Mouse (Mus musculus) ES-Bruce4 (cell line): Measurements from ENCODE around the gene Plekhm3. TPM values are rescaled to one million over a fixed set of nuclear protein-coding genes. Genes with fewer than 3 reads are reported as not detected.

ENCODE experiments used
- H3K27ac ChIP-seq: 2 replicates; pipeline ENCODE4 v1.5.1; 2012; ENCODE audit warnings: low read length, inconsistent platforms; ENCODE audit not compliant: insufficient read depth
- H3K27me3 ChIP-seq: 2 replicates; pipeline ENCODE4 v1.6.1; 2012; ENCODE audit warnings: mild to moderate bottlenecking, low read length, inconsistent platforms; ENCODE audit not compliant: control insufficient read depth, poor library complexity, insufficient read depth, severe bottlenecking
- H3K36me3 ChIP-seq: 2 replicates; pipeline ENCODE4 v1.6.1; 2012; ENCODE audit warnings: inconsistent platforms, mild to moderate bottlenecking, low read length, moderate library complexity; ENCODE audit not compliant: control insufficient read depth, poor library complexity, insufficient read depth, severe bottlenecking
- H3K4me1 ChIP-seq: one replicate; pipeline ENCODE4 v1.8.1; 2011; ENCODE audit warnings: low read length; ENCODE audit not compliant: control insufficient read depth, insufficient read depth
- H3K4me3 ChIP-seq: 2 replicates; pipeline ENCODE4 v1.5.1; 2011; ENCODE audit warnings: low read depth, mild to moderate bottlenecking, low read length
- H3K9ac ChIP-seq: 2 replicates; pipeline ENCODE4 v1.6.1; 2012; ENCODE audit warnings: low read depth, mild to moderate bottlenecking, inconsistent platforms; ENCODE audit not compliant: poor library complexity, severe bottlenecking
- H3K9me3 ChIP-seq: replicated peaks from 2 replicates; pipeline ENCODE4 v1.6.1; 2012; ENCODE audit warnings: mild to moderate bottlenecking, low read length, inconsistent platforms; ENCODE audit not compliant: control insufficient read depth, poor library complexity, insufficient read depth, severe bottlenecking
- CTCF ChIP-seq: IDR thresholded peaks from one replicate; pipeline ENCODE4 v1.8.1; 2011; ENCODE audit warnings: low read depth, low read length
- EP300 ChIP-seq: IDR thresholded peaks from 2 replicates; pipeline ENCODE4 v1.6.1; 2011; ENCODE audit warnings: low read depth, low read length; ENCODE audit not compliant: insufficient read depth
- POLR2A ChIP-seq: IDR thresholded peaks from one replicate; pipeline ENCODE4 v1.8.1; 2011; ENCODE audit warnings: low read length; ENCODE audit not compliant: insufficient read depth
- polyA plus RNA-seq: library from polyadenylated mRNA; stranded (reverse); fragments of >200 nt; gene quantifications from 2 replicates; pipeline ENCODE4 v1.2.4, GENCODE M21; 2011; ENCODE audit warnings: low read depth; ENCODE audit not compliant: missing spikeins, insufficient read depth, insufficient read length

The Plekhm3 gene
- polyA plus RNA-seq, 1 experiment, result 9.5 TPM

- H3K36me3 ChIP-seq, result no peaks in the 10 kb centered on the region
- no peak overlapping the region for H3K9ac ChIP-seq
- H3K9me3 ChIP-seq, result no peaks in the 10 kb centered on the region
- TF ChIP-seq CTCF, result no peak
- no peak for TF ChIP-seq EP300
- no peak for TF ChIP-seq POLR2A
- H3K27me3 ChIP-seq, result no peaks in the 10 kb centered on the region
- no peak overlapping the region for H3K27ac ChIP-seq
- no peak overlapping the region for H3K4me3 ChIP-seq
- H3K4me1 ChIP-seq, result no peaks in the 10 kb centered on the region
Measured at GRCm38 (mm10) chr1:64787701-64788515, 168.7 kb downstream of the Plekhm3 start.

GRCm38 (mm10) chr1:64779863-64780262 is 176.8 kb downstream of the Plekhm3 start:
- H3K27me3 ChIP-seq, result no peaks in the 10 kb centered on the region
- no peaks in the 10 kb centered on the region for H3K4me1 ChIP-seq
- TF ChIP-seq POLR2A, result no peak
- TF ChIP-seq CTCF, result no peak
- TF ChIP-seq EP300, result no peak
- 0 out of 2 replicates have a peak overlapping the region, but pooled peaks have one; percentile 22 for H3K9ac ChIP-seq
- peak overlapping the region; percentile 8; the same call in 1 of the 2 replicates for H3K4me3 ChIP-seq
- no peaks in the 10 kb centered on the region for H3K9me3 ChIP-seq
- H3K27ac ChIP-seq, result no peak overlapping the region
- no peaks in the 10 kb centered on the region for H3K36me3 ChIP-seq

DNA sequence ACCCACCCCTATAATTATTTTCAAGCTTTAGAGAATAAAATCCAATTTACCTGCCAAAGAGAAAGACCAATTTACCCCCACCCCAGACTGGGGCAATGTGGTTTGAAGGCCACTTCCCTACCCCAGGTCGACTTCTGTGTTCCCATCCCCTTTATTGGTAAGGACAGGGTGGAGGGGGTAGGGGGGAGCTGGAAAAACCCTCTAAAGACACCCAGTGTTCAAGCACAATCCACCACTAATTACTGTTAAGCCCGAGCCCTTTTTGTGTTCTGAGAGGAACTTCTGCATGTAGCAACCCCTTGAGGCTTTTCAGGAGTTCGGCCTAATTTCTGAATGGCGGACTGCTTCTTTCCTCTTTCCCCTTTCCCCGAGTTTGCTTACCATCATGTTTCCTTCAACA is 177.2 kb downstream of the Plekhm3 start:
- Histone ChIP-seq H3K4me3 (no peak overlapping the region), H3K9ac (0 out of 2 replicates have a peak overlapping the region, but pooled peaks have one; percentile 22), H3K27ac (no peak overlapping the region), H3K36me3 (no peaks in the 10 kb centered on the region), H3K9me3 (no peaks in the 10 kb centered on the region), H3K4me1 (no peaks in the 10 kb centered on the region), H3K27me3 (no peaks in the 10 kb centered on the region)
- no peak for TF ChIP-seq POLR2A
- TF ChIP-seq EP300, result no peak
- no peak for TF ChIP-seq CTCF

- no peak overlapping the region for H3K27ac ChIP-seq
- no peak overlapping the region for H3K4me3 ChIP-seq
- no peaks in the 10 kb centered on the region for H3K36me3 ChIP-seq
- no peaks in the 10 kb centered on the region; the same call in none of the 2 replicates for H3K27me3 ChIP-seq
- TF ChIP-seq POLR2A, result no peak
- no peak for TF ChIP-seq EP300
- no peak for TF ChIP-seq CTCF
- no peaks in the 10 kb centered on the region for H3K4me1 ChIP-seq
- H3K9me3 ChIP-seq, result no peaks in the 10 kb centered on the region
- H3K9ac ChIP-seq, result no peak overlapping the region
Measured at GRCm38 (mm10) chr1:64773305-64773704, 183.3 kb downstream of the Plekhm3 start.

GRCm38 (mm10) chr1:64770169-64770568 is 186.5 kb downstream of the Plekhm3 start:
- TF ChIP-seq EP300, result no peak
- no peak for TF ChIP-seq CTCF
- no peak for TF ChIP-seq POLR2A
- Histone ChIP-seq H3K9me3 (no peaks in the 10 kb centered on the region), H3K4me1 (no peaks in the 10 kb centered on the region)

DNA sequence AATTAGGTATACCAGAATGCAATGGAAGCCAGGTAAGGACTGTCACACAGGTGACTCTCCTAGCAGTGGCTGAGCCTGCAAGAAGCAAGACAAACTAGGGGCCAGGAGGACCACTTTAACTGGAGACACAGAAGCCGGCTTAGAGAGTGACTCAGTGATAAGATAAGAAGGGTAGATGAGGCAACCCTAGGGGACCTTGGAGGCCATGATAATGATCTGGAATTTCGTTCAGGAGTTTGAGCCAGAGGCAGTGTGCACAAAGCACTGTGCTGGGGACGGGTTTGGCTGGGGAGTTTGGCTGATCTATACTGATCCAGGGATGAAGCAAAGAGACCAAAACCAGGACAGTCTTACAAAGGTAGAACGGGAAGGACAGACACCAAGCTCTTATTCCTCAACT is 195.0 kb downstream of the Plekhm3 start:
- Histone ChIP-seq H3K9me3 (no peaks in the 10 kb centered on the region), H3K27me3 (no peaks in the 10 kb centered on the region), H3K27ac (no peak overlapping the region), H3K36me3 (no peaks in the 10 kb centered on the region), H3K4me1 (no peaks in the 10 kb centered on the region), H3K9ac (no peak overlapping the region), H3K4me3 (no peak overlapping the region)
- TF ChIP-seq CTCF (no peak), EP300 (no peak), POLR2A (no peak)

More at GRCm38 (mm10) chr1:64770169-64770568, 186.5 kb downstream of the Plekhm3 start:
- Histone ChIP-seq H3K36me3 (no peaks in the 10 kb centered on the region), H3K27me3 (no peaks in the 10 kb centered on the region; the same call in none of the 2 replicates), H3K9ac (no peak overlapping the region), H3K4me3 (no peak overlapping the region), H3K27ac (no peak overlapping the region)
